Mouse (Mus musculus): ENCODE results near the gene Rexo5. TPM values are rescaled to one million over a fixed set of nuclear protein-coding genes. Genes with fewer than 3 reads are reported as not detected.

The Rexo5 gene
- total RNA-seq (2023): 54.3 TPM

DNA sequence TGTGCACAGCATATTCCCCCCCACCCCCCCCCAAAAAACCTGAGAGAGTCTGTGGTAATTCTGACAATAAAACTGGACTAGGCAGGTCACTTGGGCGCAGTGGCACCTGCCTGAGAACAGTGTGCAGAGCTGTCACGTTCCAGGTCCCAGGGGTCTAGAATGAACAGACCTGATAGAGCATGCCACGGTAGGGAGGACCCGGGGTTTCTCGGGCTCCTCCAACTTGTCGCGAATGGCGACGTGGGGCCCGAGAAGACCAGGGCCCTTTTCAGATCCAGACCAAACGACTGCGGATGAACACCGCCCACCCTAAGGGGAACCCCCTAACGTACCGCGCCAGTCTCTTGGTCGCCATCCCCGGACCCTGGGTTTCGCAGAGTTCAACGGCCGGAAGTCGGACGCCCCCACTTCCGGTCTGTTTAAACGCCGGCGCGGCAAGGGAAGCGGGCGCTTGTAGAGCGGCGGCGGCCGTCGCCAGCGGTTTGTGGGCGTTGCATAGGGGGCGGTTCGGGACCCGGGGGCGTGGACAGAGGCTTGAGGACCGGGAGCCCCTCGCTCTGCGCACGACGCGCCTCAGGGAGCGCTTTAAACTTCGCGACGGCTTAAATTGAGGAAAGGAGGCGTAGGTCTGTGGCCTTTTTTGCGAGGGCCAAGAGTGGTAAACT lies at the start of gene Rexo5, which contains the start of gene Eri2:
Rexo5 (plus strand) TSS at position 421 of the 665 bp plus-strand sequence.
Eri2 (minus strand) TSS at position 473 of the 665 bp plus-strand sequence.

DNA sequence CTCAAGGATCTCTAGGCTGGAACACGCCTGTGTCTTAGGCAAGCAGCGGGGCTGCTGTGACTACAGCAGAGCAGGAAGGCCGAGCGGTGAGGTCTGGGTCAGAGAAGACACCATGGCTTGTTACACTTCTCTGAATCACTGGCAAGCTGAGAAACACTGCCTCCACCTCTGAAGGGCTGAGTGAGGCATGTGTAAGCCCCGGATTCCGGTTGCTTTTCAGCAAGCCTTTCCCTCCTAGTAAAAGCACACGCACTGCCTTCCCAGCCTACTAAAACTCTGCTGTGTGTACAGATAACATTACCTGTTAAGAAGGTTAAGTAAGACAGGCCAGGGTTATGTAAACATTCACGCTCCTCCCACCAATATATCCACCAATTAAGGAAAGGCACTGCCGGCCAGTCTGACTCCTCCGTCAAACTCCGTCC lies 33.3 kb upstream of the Rexo5 start, which contains the start of gene Acsm3:
Acsm3 (plus strand) TSS at position 397 of the 425 bp plus-strand sequence.

DNA sequence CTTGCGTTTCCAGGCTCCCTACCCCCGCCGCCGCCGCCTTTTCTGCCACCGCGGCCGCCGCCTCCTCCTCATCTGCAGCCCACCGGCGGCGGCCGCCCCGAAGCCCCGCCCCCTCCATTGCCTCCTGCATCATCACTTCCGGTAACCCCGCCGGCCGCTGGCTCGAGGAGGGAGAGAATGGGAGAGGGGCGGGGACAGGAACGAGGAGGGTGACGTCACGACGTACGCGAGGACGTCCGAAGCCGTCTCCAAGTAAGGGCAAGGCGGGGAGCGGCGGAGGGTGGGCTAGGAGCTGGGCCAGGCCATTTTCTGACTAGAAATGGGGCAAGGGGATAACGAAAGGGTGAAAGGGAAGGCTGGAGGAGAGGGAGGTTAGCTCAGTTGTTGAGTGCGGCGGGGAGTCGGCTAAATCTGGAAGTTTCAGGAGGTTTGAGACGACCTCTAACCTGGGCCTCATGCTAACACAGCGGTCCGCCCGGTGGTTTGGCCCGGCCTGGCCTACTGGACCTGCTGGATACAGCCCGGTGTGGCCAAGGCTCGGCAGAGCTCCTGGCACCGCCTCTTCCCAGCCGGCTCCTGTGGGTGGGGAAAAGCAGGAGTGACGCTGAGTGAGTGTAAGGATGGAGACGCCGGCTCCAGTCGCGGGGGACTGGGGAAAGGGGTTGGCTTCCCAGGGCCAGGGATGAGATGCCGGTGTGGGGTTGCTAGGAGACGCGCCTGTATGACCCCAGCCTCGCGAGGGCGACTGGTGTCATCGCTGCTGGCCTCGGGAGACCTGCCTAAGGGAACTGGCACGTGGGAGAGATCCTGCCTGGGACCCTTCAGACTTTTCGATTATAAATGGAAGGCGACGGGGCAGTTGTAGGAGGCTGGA lies 102.1 kb downstream of the Rexo5 start, which contains the start of the genes Lyrm1 and Dcun1d3:
Lyrm1 (plus strand) TSS at position 223 of the 874 bp plus-strand sequence.
Dcun1d3 (minus strand) TSS at position 660 of the 874 bp plus-strand sequence.

Other genes starting within 250 kb of the Rexo5 start
- gene Acsm2, start 239.7 kb upstream of the Rexo5 start, total RNA-seq (2023): not detected
- not detected for gene Acsm1, start 187.0 kb upstream of the Rexo5 start, total RNA-seq (2023)
- not detected for gene Acsm4, start 104.0 kb upstream of the Rexo5 start, total RNA-seq (2023)
- gene Thumpd1, start 73.2 kb upstream of the Rexo5 start, total RNA-seq (2023): 84.7 TPM
- not detected for gene Acsm3, start 33.1 kb upstream of the Rexo5 start, total RNA-seq (2023)
- gene Eri2, start 52 bp downstream of the Rexo5 start, total RNA-seq (2023): 8.1 TPM
- gene Lyrm1, start 101.9 kb downstream of the Rexo5 start, total RNA-seq (2023): 7.2 TPM
- gene Dcun1d3, start 102.3 kb downstream of the Rexo5 start, total RNA-seq (2023): 22.2 TPM

Data from CD8-positive naive resting alpha-beta T cell, adult 57 days (primary cell).